Mouse (Mus musculus): ENCODE data around the gene Dek.

GRCm38 (mm10) chr13:47151060-47151459 is 45.1 kb upstream of the Dek start:
- TF ChIP-seq CTCF (IDR thresholded peaks at IDR 0.05; ENCODE audit: low read depth, low read length) = no peak
- no peak for TF ChIP-seq POLR2A (IDR thresholded peaks at IDR 0.05; ENCODE audit: insufficient read depth, low read length)
- TF ChIP-seq EP300 (IDR thresholded peaks at IDR 0.05; ENCODE audit: insufficient read depth, low read depth, low read length) = no peak
